Mouse (Mus musculus) left cerebral cortex, adult 9 months (tissue): ENCODE results near the gene BC025920.
A peak's percentile ranks its signal among the peaks of the same experiment; 100 is the strongest.

Experiments
- DNase-seq, 2 experiments: peaks; one replicate each; pipeline ENCODE4 v3.0.0; 2022; ENCODE audit warnings: low spot score in 2 of 2

The BC025920 gene

DNA sequence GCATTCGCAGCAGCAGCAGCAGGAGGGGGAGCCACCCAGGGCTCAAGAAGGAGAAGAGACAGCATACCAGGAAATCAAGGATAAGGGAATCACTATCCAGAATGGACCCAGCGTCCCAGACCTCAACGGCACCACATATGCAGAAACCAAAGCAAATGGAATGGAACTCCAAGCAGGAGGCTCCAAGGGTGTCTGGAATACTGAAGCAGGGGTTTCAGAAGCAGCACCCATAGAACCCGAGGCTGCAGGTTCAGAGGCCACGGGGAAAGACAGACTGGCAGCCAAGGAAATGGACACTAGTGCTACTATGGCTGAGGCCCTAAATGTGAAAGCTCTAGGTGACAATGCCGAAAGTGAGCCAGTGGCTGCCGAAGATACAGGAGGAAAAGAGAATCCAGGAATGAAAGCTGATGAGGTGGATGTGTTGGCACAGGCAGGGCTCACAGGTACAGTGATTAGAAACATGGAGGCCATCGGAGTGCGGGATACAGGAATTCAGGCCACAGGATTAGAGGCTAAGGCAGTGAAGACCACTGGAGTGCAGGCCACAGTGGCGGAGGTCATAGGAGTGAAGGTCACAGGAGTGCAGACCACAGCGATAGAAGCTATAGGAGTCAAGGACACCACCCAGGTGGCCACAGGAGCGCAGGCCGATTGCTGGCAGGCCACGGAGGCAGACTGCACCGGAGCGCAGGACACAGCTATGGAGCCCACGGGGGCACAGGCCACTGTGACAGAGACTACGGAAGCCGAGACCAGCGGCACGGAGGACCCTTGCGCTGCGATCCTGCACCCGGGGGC, 36.8 kb downstream of the BC025920 start:
- no peak for DNase-seq

GRCm38 (mm10) chr10:81643449-81644055, 37.5 kb downstream of the BC025920 start:
- DNase-seq: peak; percentile 92 to 94

- no peak for DNase-seq
Observed at GRCm38 (mm10) chr10:81644162-81644561, 38.1 kb downstream of the BC025920 start.

DNA sequence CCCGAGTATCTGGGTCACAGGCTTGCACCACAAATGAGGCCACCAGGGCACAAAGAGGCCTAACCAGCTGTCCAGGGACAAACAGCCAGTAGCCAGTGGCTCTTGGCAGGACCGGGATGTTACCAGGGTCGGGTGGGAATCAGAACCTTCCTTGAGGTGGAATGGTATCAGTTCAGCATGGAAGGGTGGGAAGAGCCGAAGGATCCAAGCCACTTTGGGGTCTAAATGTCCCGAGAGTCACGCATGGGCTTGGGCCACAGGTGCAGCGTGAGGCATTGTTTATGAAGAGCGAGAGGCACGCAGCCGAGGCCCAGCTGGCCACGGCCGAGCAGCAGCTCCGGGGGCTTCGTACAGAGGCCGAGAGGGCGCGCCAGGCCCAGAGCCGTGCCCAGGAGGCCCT, 38.6 kb downstream of the BC025920 start:
- peak in 1 of 2 experiments; percentile 19 for DNase-seq

DNA sequence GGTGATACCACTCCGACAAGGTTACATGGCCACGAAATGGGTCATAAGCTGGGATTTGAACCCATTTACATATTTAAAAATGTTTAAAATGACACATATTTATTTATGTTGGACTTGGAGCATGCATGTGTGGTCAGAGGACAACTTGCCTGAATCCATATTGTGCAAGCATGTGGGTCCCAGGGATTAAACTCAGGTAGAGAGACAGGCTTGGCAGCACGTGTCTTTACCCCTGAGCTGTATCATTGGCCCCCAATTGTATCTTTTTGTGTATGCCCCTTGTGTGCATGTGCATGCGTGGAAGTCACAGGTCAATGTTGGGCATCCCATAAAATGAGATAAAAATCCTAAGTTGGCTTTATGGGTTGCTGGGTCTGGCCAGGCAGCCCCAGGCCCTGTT, 39.3 kb downstream of the BC025920 start:
- no peak for DNase-seq

DNA sequence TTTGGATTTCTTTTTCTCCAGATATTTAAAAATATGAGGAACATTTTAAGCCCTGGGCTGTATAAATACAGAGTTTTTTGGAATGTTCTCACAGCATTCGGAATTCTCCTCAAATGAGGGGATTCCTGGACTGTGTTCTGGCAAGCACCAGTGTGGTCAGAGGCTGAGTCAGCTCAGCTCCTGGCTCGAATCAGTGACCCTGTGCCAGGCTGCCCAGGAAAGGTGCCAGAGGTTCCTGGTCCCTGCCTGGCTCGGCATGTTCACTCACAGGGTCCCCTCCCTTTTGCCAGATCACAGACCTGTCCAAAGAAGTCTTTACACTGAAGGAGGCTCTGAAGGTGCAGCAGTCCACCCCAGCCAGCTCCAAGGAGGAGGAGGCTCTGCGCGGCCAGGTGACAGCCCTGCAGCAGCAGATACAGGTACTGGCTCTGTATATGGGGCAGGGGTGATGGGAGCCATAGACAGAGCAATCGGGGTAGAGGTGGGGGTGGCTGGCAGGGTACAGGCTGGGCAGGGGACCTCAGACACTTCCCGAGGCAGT, 40.0 kb downstream of the BC025920 start:
- DNase-seq: no peak

- peak; percentile 79 to 92 for DNase-seq
Observed at GRCm38 (mm10) chr10:81648803-81649775, 43.0 kb downstream of the BC025920 start, which contains the start of gene Gm10778. Gm10778 (plus strand) TSS chr10:81649059.

GRCm38 (mm10) chr10:81655178-81655577, 49.1 kb downstream of the BC025920 start:
- no peak for DNase-seq

DNA sequence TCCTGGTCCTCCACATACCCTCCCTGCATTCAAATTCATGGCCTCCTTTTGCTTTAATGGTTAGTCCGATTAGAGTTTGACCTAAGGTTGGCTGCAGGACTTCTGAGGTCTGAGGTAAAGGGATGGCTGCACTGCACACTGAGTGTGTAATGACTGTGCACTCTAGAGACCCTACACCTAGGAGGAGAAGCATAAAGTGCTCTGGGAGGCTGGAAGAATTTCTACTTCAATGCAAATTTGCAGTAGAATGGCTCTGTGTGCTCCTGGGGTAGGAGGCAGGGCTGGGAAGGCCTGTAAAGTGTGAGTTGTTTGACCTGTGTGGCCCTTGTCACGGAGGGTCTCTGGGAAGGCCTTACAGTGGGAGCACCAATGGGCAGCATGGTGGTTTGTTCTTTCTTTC, 50.1 kb downstream of the BC025920 start:
- no peak for DNase-seq
